Mouse (Mus musculus): ENCODE measurements around the gene Gna15.

The Gna15 gene

DNA sequence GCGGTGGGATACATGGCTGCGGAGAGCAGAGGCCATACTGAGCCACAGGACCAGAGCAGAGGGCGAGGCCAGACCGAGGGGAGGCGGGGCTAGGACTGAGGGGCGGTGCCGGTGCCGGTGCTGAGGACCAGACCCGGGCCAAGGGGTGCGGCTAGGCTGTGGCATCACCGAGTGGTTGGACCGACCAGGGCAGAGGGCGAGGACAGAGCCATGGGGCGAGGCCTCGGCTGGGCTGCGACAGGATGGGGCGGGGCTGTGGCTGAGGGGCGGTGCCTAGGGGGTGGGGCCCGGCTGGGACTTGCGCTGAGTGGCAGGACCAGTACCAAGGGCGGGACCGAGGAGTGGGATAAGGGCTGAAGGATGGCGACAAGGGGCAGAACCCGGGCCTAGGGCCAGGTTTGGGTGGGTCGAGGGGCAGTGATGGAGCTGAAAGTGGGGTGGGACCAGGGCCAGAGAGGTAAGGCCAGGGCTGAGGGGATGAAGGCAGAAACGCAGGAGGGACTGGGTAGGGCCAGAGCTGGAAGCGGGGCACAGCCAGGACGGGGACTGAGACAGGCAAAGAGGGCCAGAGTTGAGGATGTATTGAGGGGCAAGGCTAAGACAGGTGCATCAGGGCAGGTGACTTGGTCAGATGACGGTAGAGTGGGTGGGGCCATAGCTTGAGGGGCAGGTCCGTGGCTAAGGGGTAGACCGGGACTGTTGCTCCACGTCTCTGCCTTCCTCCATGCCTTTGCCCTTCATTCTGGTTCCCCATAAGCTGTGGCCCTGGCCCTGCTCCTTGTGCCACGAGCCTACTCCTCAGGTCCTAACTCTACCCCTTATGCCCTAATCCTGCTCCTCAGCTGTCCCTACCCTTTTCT is 59.4 kb downstream of the Gna15 start:
- DNase-seq, result no peak

DNA sequence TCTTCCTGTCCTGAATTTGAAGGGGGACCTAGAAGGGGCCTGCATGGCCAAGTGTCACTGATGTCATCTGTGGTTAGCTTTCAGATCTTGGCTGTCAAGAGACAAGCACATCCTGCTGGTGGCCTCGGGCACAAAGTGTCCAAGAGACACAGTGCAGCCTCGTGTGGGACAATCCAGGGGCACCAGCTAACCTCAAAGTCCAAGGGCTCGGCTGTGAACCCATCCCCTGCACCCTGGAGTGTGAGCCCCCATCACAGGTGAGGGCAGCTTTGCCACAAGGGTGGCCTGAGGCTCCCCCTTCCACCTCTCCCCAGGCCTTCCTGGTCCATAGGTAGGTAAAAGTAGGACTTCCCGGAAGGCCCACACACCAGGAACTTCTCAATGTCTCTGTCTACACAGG is 60.5 kb downstream of the Gna15 start:
- no peak for DNase-seq

DNA sequence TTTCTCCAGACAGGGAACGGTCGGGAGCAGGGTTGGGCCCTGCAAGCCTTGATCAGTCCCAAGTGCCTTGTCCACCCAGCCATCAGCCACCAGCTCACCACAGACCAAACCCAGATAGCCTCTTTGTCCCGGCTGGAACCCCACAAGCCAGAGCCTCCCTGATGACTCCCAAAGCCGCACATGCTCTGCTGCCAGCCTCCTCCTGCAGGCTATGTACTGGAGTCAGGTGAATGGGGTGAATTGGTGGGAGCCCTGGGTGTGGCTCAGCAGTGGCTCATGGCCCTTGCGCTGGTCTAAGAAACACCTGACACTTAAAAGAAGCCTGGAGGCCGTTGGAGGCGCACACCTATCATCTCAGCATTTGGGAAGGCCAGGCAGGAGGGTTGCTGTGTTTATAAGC is 61.1 kb downstream of the Gna15 start:
- DNase-seq, result no peak

DNA sequence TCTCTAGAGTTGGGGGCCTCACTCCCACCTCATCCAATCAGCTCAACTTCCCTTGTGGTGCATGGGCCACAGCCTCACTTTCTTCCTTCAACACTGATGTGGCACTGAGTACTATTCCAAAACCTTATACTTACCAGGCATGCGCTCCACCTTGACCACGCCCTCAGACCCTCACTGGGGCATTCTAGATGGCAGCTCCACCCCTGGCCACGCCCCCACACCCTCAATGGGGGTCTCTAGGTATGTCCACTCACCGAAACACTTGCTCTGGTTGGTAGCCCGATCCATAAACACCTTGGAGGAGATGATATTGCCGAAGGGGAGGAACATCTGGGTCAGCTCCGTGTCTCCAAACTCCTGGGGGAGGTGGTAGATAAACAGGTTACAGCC is 61.6 kb downstream of the Gna15 start:
- no peak for DNase-seq

DNA sequence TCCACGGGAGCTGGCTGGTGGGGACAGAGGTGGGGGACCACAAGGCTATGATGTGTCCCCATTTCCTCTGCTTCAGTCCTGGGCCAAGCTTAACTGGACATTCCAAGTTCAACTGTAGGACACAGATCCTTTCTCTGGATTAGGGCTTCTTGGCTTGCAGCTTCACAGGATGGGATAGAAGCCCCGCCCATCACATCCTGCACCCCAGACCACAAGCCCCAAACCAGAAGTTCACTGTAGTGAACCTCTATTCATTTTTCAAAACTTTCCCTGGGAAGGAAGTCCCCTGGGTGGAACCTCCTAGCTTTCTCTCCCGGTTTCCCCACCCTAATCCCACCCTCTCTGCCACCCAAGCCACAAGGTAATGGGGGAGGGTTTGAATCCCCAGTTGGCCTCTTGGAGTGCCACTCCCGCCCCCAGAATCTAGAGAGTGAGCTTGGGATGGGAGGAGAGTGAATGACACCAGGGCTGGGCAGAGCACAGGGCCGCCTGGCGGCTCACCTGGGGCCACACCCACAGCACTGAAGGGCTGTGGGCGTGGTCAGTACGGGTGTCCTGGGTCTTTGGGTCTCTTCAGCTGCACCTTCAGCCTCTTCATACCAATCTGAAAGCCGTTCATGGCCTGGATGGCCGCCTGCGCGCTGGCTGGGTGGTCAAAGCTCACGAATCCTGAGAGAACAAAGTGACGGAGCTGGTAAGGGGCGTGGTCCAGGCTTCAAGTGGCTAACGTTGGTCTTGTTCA is 62.2 kb downstream of the Gna15 start:
- DNase-seq, result no peak

DNA sequence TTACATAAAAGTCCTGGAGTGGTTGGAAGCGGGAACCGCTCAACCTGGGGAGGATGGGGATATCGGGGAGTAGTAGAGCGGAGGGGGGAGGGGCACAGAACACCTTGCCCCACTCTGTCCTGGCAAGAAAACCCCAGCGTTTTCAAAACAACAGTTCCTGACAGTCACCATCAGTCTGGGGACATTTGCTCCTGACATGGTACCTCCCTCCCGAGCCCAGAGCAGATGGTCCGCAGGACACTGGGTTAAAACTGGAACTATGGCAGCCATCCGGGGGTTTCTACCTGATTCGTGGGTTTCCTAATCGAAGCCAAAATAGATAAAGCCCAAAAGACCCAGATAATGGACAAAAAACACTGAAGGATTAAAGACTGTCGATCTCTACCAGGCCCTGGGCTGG is 63.1 kb downstream of the Gna15 start:
- DNase-seq, result no peak

DNA sequence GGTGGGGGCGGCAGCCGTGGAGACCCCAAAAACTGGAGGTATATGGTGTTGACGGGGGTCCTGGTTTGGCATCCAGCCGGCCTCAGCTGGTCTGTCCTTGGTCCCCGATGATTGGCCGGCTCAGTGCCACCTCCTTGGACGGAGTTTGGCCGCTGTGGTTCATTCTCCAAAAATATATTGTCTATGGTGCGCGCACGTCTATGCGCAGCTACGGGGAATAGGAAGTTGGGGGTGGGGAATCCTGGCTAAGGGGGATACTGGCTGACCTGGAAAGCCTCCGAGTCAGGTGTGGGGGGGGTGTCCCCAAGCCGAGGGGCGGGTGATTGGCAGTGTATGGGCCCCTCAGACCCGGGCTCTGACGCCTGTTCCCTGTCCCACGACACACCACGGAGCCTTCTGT is 63.6 kb downstream of the Gna15 start:
- DNase-seq, result no peak

DNA sequence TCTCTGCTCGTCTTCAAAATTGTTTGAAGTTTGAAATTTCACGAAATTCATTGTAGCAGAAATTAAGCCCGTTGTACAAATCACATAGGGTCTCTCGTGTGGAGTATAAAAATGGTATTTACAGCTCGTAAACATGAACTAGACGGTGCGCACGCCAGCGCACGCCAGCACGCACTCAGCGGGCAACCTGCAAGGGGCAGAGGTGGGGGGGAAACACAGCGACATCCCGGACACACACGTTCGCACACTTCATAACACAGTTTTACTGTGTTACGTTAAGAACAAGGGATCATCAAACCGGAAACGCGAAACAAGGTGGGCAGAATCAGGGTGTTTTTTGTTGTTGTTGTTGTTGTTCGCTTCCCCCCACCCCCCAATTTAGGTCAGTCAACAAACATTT is 64.6 kb downstream of the Gna15 start:
- DNase-seq, result no peak

DNA sequence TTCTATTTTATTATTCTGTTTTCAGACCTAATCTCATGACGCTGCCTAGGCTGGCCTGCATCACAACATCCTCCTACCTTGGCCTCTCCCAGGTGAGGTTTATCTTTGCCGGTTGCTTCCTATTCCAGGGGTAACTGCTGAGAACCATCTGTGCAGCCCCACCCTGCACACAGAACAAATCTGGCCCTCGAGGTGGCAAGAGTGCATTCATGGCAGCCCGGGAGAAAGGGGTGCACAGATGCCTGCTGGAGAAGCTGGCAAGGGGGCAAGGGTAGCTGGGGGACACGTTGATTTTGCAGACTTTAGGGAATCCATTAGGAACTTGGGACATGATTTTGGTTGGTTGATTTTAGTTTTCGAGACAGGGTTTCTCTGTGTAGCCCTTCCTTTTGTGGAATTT is 65.8 kb downstream of the Gna15 start:
- DNase-seq, result no peak

DNA sequence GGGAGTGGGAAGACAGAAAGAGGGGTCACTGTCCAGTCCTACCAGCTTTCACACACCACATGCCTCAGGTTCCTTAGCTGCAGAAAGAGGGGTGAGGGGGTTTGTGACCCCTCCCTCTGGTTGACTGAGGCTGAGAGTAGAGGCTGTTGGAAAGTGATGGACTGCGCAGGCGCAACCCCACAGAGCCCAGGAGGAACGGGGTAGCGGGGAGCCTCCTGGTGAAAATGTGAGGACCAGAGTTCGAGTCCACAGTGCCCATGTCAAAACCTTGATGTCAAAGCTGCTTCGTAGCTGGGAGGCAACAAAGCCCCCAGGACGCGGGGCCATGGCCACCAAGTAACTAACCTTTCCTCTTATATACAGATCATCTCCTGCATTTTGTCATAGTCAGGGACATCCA is 66.4 kb downstream of the Gna15 start:
- no peak for DNase-seq

DNA sequence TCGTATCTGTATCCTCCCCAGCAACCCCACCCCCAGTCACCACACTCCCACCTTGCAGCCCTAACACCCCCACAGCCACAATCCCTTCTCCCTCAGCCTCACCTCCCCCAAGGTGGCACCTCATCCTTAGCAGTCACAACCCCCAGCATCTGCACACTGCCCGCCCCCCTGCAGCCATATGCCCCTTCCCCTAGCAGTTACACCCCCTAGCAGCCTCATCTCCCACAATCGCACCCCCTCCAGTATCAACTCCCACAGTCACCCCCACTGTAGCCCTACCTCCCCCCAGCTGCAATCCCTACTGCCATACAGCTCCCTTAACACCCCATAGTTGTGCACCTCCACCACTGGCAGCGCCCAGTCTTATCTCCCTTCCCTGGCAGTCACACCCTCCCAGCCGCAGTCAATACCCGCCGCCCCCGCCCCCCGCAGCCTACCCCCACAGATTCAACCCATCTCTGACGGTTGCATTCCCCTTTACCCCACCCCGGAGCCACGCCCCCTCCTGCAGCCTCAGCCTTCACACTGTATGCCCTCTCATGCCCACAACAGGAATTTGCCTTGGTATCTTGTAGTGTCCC is 67.0 kb downstream of the Gna15 start:
- no peak for DNase-seq

DNA sequence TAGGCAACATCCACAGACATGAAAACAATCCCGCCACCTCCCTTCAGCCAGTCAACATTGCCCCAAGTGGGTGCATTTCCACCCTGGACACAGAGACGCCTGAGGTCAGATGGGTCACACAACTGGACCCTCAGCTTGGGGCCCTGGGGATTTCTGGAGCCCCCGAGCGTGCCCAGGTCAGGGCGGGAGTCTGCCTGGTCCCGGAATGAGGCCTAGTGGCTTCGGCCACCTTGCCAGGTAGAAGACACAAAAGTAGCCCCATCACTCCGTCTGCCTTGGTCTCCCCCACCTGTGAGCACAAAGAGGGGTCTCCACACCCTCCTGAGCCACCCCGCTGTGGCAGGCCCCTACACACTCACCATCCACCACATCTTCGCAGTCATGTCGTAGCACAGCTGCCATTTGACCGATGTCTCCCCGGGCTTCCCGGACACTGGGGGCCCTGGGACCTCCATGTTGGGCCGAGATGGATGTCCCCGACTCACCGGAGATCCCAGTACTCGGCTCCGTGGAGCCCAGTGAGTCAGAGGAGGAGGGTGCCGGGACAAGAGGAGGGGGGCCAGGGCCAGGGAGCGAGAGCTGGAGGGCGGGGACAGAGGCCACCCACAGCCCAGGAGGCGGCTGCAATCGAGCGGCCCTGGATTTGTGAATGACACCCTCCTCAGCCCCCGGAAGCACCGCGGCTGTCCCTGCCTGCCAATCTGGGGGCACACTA is 68.7 kb downstream of the Gna15 start, which contains the start of gene Nfic:
Nfic (minus strand) TSS at position 455 of the 715 bp plus-strand sequence.
- no peak for DNase-seq

DNA sequence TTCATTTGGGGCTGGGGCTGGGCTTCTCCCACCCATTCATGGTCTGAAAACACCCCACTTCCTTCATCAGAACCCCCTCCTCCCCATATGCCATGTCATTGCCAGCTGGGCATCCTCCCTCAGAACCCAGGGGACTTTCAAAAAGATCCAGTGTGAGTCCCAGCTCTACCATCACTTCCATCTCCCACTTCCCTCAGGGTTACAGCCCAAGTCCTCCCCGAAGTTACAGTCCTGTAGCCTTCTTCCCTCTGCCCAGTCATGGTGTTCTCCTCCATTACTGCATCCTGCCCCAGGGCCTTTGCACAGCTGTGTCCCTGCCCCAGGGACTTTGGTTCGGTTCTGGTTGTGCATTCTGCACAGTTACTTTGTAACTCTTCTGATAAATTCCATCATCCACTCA is 69.9 kb downstream of the Gna15 start:
- DNase-seq, result no peak

DNA sequence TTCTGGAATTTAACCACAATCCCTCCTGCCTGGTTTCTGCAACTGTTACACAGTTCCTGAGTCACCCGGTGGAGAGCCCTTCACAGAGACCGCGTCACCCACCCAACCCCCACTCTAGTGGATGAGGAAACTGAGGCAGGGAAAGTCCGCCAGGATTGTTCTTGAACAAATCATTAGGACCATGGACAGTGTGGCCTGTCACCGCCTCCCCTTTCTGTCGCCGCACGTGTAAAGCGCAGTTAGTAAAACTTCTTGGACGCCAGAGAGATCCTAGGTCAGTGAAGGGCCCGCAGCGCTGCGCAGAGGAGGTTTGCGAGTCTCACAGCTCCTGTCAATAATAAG is 71.1 kb downstream of the Gna15 start:
- no peak for DNase-seq
